Mouse (Mus musculus) kidney, embryonic 16.5 days (tissue): Measurements from ENCODE around the gene Mpeg1. TPM values are rescaled to one million over a fixed set of nuclear protein-coding genes. Genes with fewer than 3 reads are reported as not detected.

Source experiments
- ATAC-seq: fragments of 200-750 bp; cut with Nextera tagmentation; 2 replicates; pipeline ENCODE4 v1.8.0; 2017; ENCODE audit warnings: moderate TSS enrichment; ENCODE audit not compliant: low FRiP score, low TSS enrichment
- H3K27ac ChIP-seq: fragments of 300-500 bp; sonication (generic); 2 replicates; pipeline ENCODE4 v1.5.1; 2014; ENCODE audit warnings: low read length
- H3K27me3 ChIP-seq: fragments of 300-500 bp; sonication (generic); 2 replicates; pipeline ENCODE4 v1.6.1; 2014; ENCODE audit warnings: low read length, control low read depth, mixed read lengths; ENCODE audit not compliant: insufficient read depth
- H3K36me3 ChIP-seq: fragments of 300-500 bp; sonication (generic); 2 replicates; pipeline ENCODE4 v1.6.1; 2014; ENCODE audit warnings: low read length, control low read depth, mixed read lengths; ENCODE audit not compliant: insufficient read depth
- H3K4me1 ChIP-seq: fragments of 300-500 bp; sonication (generic); 2 replicates; pipeline ENCODE4 v1.6.1; 2014; ENCODE audit warnings: low read length, control low read depth, mixed read lengths; ENCODE audit not compliant: insufficient read depth
- H3K4me2 ChIP-seq: fragments of 300-500 bp; sonication (generic); replicated peaks from 2 replicates; pipeline ENCODE4 v1.6.1; 2014; ENCODE audit warnings: low read depth, low read length
- H3K4me3 ChIP-seq: fragments of 300-500 bp; sonication (generic); 2 replicates; pipeline ENCODE4 v1.5.1; 2014; ENCODE audit warnings: mild to moderate bottlenecking, low read length
- H3K9ac ChIP-seq: fragments of 300-500 bp; sonication (generic); replicated peaks from 2 replicates; pipeline ENCODE4 v1.6.1; 2014; ENCODE audit warnings: low read length
- H3K9me3 ChIP-seq: fragments of 300-500 bp; sonication (generic); 2 replicates; pipeline ENCODE4 v1.6.1; 2016; ENCODE audit warnings: low read length, control low read depth
- WGBS: fragments of 180-500 bp; shearing (Covaris S2); extraction: QIAGEN DNeasy Blood & Tissue Kit; methylation state at CpG from one replicate; pipeline ENCODE4 v1.1.7; 2014; 5-methylcytosine and 5-hydroxymethylcytosine counted together
- polyA plus RNA-seq: library from polyadenylated mRNA; unstranded; fragments of >200 nt; fragmentation: Nextera tagmentation; extraction: Ambion mirVana; gene quantifications from 2 replicates; pipeline ENCODE4 v1.2.1, GENCODE M21; 2015

The Mpeg1 gene
- polyA plus RNA-seq, 1 experiment from 2014 or later = 0.62 TPM

DNA sequence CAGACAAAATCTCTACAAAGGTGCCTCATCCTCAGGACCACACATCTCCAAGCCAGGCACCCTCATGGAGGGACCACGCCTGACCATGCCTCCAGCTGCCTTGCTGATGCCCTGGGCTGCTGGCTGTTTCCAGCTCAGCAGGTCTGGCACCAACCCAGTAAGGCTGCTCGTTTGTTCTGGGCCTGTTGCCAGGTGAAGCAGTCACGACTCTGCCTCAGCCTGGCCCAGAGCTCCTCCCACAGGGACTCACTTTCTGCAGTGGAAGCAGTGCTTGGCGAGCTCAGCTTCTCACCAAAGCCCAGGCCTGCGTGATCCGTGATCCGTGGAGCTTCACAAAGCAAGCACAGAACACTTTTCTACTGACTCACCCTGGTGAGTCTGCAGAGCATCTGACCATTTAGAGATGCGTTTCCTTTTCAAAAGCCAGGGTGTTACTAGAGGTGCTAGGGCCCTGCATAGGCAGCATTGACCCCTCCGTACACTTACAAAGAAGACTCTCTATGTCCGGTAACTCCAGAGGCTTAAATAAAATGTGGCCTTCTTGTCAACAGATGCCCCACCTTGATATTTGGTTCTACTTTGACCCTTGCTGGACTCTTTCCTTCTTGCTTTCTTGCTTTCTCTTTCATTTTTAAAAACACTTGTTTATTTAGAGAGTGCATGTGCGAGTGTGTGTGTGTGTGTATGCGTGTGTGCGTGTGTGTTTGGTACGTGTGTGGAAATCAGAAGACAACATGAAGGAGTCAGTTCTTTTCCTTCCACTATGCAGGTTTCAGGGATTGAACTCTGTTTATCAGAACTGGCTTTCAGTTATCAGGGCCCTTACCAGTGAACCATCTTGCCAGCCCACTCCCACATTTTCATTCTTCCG lies 15.0 kb downstream of the Mpeg1 start:
- Histone ChIP-seq H3K36me3 (peaks cover 3% of the 10 kb centered on the region), H3K27me3 (no peaks in the 10 kb centered on the region), H3K9ac (no peak overlapping the region), H3K9me3 (no peaks in the 10 kb centered on the region), H3K4me1 (peaks cover 12% of the 10 kb centered on the region), H3K4me2 (no peak overlapping the region), H3K27ac (peak overlapping the region; percentile 59), H3K4me3 (no peak overlapping the region)
- WGBS = 49% methylated on average over 15 of the region's 15 CpGs
- peak; percentile 95 for ATAC-seq

DNA sequence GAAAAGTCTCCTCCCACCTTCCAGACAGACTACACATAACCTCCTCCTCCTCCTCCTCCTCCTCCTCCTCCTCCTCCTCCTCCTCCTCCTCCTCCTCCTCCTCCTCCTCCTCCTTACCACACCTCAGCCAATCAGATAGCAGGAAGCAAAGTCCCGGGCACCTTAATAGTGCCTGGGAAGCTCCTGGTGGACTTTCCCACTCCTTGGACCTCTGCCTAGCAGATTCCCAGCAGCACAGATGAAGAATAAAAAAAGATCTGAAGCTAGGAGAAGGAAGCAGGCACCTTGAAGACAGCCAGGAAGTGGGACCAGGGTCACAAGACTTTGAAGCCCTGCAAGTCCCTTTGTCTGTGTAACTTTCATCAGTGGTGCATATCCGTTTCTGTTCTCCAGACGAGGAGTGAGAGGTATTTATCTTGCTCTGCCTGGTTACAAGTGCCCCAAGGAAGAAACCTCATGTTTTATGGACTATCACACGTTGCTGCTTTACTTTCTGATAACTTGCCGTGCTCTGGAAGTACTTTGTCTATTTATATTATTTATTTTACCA lies 16.2 kb downstream of the Mpeg1 start:
- ATAC-seq = no peak
- H3K4me2 ChIP-seq = no peak overlapping the region
- 21% methylated on average over 5 of the region's 5 CpGs for WGBS
- H3K9me3 ChIP-seq = no peaks in the 10 kb centered on the region
- 0 out of 2 replicates have a peak overlapping the region, but pooled peaks have one; percentile 17 for H3K9ac ChIP-seq
- H3K27me3 ChIP-seq = no peaks in the 10 kb centered on the region
- H3K4me3 ChIP-seq = no peak overlapping the region
- 0 out of 2 replicates have a peak overlapping the region, but pooled peaks have one; percentile 3 for H3K27ac ChIP-seq
- H3K4me1 ChIP-seq = peaks cover 12% of the 10 kb centered on the region
- H3K36me3 ChIP-seq = peaks cover 3% of the 10 kb centered on the region

DNA sequence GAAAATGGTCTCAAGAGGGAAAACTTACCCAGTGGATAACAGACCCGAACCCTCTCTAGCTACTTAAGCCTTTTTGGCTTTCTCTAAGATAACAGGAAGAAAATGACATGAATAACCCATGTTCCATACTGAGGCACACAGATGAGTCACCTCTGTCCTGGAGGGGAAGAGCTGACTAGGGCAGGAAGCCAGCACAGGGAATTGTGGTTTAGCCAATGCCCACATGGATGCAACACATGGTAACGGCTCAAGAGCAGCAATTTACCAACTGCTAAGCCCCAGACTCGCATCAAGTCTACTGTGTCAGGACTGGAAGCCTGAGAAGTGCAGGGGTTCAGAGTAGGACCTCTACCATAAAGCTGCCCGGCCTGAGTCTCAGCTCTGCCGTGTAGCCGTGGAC lies 17.8 kb downstream of the Mpeg1 start:
- Histone ChIP-seq H3K9me3 (no peaks in the 10 kb centered on the region), H3K4me2 (no peak overlapping the region), H3K4me1 (peaks cover 12% of the 10 kb centered on the region), H3K9ac (no peak overlapping the region), H3K36me3 (peaks cover 3% of the 10 kb centered on the region), H3K27ac (no peak overlapping the region), H3K4me3 (no peak overlapping the region), H3K27me3 (no peaks in the 10 kb centered on the region)
- no peak for ATAC-seq
- WGBS = 73% methylated on average over 6 of the region's 6 CpGs

DNA sequence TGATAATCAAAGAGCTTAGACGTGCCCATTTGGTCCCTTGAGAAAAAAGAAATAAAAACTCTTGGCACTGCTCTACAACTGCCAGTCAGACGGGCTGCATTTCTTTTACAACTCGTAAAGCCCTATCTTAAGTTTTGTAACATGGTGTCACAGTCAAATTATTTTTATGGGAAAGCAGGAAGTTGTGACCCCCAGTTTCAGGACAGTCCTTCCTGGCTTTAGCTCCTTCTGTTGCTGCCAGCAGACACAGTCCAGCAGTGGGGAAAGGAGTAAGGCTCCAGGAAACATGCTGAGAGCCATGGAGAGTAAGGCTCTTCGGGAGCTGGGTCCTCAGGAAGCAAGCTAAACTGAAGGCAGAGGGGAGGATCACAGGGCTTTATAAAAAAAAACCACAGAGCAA lies 23.2 kb downstream of the Mpeg1 start:
- no peak overlapping the region for H3K4me2 ChIP-seq
- H3K36me3 ChIP-seq = peaks cover 3% of the 10 kb centered on the region
- no peak overlapping the region for H3K4me3 ChIP-seq
- no peaks in the 10 kb centered on the region for H3K27me3 ChIP-seq
- no peak for ATAC-seq
- H3K4me1 ChIP-seq = peaks cover 26% of the 10 kb centered on the region
- no peak overlapping the region for H3K9ac ChIP-seq
- 53% methylated on average over 4 of the region's 4 CpGs for WGBS
- H3K9me3 ChIP-seq = no peaks in the 10 kb centered on the region
- H3K27ac ChIP-seq = peak overlapping the region; percentile 57; the same call in 1 of the 2 replicates

DNA sequence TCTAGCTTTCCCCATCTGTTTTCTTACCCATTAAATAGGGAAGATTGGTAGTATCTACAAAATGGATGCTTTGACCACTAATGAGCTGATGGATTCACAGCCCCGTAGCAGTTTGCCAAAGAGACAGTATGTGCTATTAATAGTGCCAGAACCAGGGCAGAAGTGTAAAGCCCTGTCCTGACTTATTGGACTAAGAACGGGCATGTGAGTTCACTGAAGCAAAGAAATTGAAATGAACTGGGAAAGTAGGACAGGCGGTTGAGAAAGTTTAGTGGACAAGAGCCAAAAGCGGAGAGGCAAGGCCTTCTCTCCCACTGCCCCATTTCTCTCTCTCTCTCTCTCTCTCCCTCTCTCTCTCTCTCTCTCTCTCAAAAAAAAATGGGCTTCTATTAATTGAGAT lies 23.6 kb downstream of the Mpeg1 start:
- Histone ChIP-seq H3K27ac (peak overlapping the region; percentile 57; the same call in 1 of the 2 replicates), H3K9ac (no peak overlapping the region), H3K4me1 (peaks cover 30% of the 10 kb centered on the region), H3K36me3 (peaks cover 3% of the 10 kb centered on the region), H3K9me3 (no peaks in the 10 kb centered on the region), H3K4me2 (no peak overlapping the region), H3K27me3 (no peaks in the 10 kb centered on the region), H3K4me3 (no peak overlapping the region)
- 69% methylated on average over 4 of the region's 4 CpGs for WGBS
- ATAC-seq = no peak

GRCm38 (mm10) chr19:12485223-12485622 lies 24.6 kb downstream of the Mpeg1 start:
- peaks cover 7% of the 10 kb centered on the region for H3K36me3 ChIP-seq
- H3K4me2 ChIP-seq = no peak overlapping the region
- no peak for ATAC-seq
- no peaks in the 10 kb centered on the region for H3K27me3 ChIP-seq
- no peak overlapping the region for H3K27ac ChIP-seq
- peaks cover 38% of the 10 kb centered on the region for H3K4me1 ChIP-seq
- no peak overlapping the region for H3K9ac ChIP-seq
- H3K4me3 ChIP-seq = no peak overlapping the region
- H3K9me3 ChIP-seq = no peaks in the 10 kb centered on the region
- 84% methylated on average over 13 of the region's 13 CpGs for WGBS

DNA sequence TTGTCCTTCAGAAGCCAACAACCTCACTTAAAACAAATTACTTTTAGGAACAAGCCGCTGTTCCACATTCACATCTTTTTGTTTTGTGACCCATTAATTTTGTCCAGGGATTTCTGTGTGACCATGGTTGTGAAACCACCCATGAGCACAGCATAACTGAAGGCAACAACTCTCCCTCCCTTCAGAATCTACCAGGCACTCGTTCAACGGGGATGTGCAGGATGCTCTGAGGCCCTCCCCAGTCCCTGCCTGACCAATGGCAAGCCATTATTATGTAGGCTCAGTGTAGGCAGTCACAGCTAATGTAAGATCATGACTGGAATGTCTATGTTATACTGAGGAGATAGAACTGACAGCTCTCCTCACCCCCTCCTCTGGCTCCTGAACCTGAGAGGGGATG lies 25.1 kb downstream of the Mpeg1 start:
- Histone ChIP-seq H3K9ac (no peak overlapping the region), H3K4me1 (peaks cover 38% of the 10 kb centered on the region), H3K4me3 (no peak overlapping the region), H3K27me3 (no peaks in the 10 kb centered on the region), H3K4me2 (no peak overlapping the region), H3K36me3 (peaks cover 8% of the 10 kb centered on the region), H3K9me3 (no peaks in the 10 kb centered on the region), H3K27ac (no peak overlapping the region)
- ATAC-seq = no peak
- WGBS = 71% methylated on average over 3 of the region's 3 CpGs

GRCm38 (mm10) chr19:12486875-12487274 lies 26.3 kb downstream of the Mpeg1 start:
- no peaks in the 10 kb centered on the region for H3K9me3 ChIP-seq
- peaks cover 21% of the 10 kb centered on the region for H3K36me3 ChIP-seq
- H3K9ac ChIP-seq = no peak overlapping the region
- H3K27me3 ChIP-seq = no peaks in the 10 kb centered on the region
- 62% methylated on average over 6 of the region's 6 CpGs for WGBS
- H3K27ac ChIP-seq = peak overlapping the region; percentile 93
- no peak overlapping the region for H3K4me3 ChIP-seq
- H3K4me2 ChIP-seq = no peak overlapping the region
- peaks cover 38% of the 10 kb centered on the region for H3K4me1 ChIP-seq
- ATAC-seq = peak; percentile 37

GRCm38 (mm10) chr19:12487511-12488204 lies 27.1 kb downstream of the Mpeg1 start:
- H3K36me3 ChIP-seq = peaks cover 26% of the 10 kb centered on the region
- WGBS = 78% methylated on average over 12 of the region's 12 CpGs
- no peaks in the 10 kb centered on the region for H3K27me3 ChIP-seq
- no peak overlapping the region; the same call in 1 of the 2 replicates for H3K9ac ChIP-seq
- peaks cover 38% of the 10 kb centered on the region for H3K4me1 ChIP-seq
- no peak overlapping the region for H3K4me3 ChIP-seq
- no peak overlapping the region; the same call in 1 of the 2 replicates for H3K4me2 ChIP-seq
- ATAC-seq = peak; percentile 7; the same call in 1 of the 2 replicates
- no peaks in the 10 kb centered on the region for H3K9me3 ChIP-seq
- peak overlapping the region; percentile 93 for H3K27ac ChIP-seq
